Mouse (Mus musculus) midbrain, embryonic 16.5 days (tissue): Measurements from ENCODE around the gene Tex19.1. TPM values are rescaled to one million over a fixed set of nuclear protein-coding genes. Genes with fewer than 3 reads are reported as not detected.

Experiments
- ATAC-seq: fragments of 200-750 bp; cut with Nextera tagmentation; 2 replicates; pipeline ENCODE4 v1.8.0; 2017; ENCODE audit warnings: moderate TSS enrichment
- H3K27ac ChIP-seq: fragments of 300-500 bp; sonication (generic); 2 replicates; pipeline ENCODE4 v1.5.1; 2014; ENCODE audit warnings: mild to moderate bottlenecking, low read length, mixed read lengths
- H3K27me3 ChIP-seq: fragments of 300-500 bp; sonication (generic); 2 replicates; pipeline ENCODE4 v1.6.1; 2014; ENCODE audit warnings: low read depth, low read length, mixed read lengths; ENCODE audit not compliant: control insufficient read depth, insufficient read depth
- H3K36me3 ChIP-seq: fragments of 300-500 bp; sonication (generic); 2 replicates; pipeline ENCODE4 v1.6.1; 2014; ENCODE audit warnings: mild to moderate bottlenecking, low read length, moderate library complexity, mixed read lengths; ENCODE audit not compliant: control insufficient read depth, insufficient read depth
- H3K4me1 ChIP-seq: fragments of 300-500 bp; sonication (generic); 2 replicates; pipeline ENCODE4 v1.6.1; 2014; ENCODE audit warnings: mild to moderate bottlenecking, low read length, mixed read lengths; ENCODE audit not compliant: control insufficient read depth, insufficient read depth
- H3K4me2 ChIP-seq: fragments of 300-500 bp; sonication (generic); 2 replicates; pipeline ENCODE4 v1.6.1; 2014; ENCODE audit warnings: mild to moderate bottlenecking, low read length, mixed read lengths
- H3K4me3 ChIP-seq: fragments of 300-500 bp; sonication (generic); 2 replicates; pipeline ENCODE4 v1.5.1; 2014; ENCODE audit warnings: low read depth, mild to moderate bottlenecking, low read length, moderate library complexity, mixed read lengths
- H3K9ac ChIP-seq: fragments of 300-500 bp; sonication (generic); 2 replicates; pipeline ENCODE4 v1.6.1; 2014; ENCODE audit warnings: low read depth, low read length, mixed read lengths
- H3K9me3 ChIP-seq: fragments of 300-500 bp; sonication (generic); replicated peaks from 2 replicates; pipeline ENCODE4 v1.6.1; 2014; ENCODE audit warnings: mild to moderate bottlenecking, low read length, mixed read lengths; ENCODE audit not compliant: control insufficient read depth, poor library complexity, severe bottlenecking
- WGBS: fragments of 180-500 bp; shearing (Covaris S2); extraction: QIAGEN DNeasy Blood & Tissue Kit; methylation state at CpG from one replicate; pipeline ENCODE4 v1.1.7; 2014; 5-methylcytosine and 5-hydroxymethylcytosine counted together
- polyA plus RNA-seq: library from polyadenylated mRNA; unstranded; fragments of >200 nt; fragmentation: Nextera tagmentation; extraction: Ambion mirVana; gene quantifications from 2 replicates; pipeline ENCODE4 v1.2.1, GENCODE M21; 2015

The Tex19.1 gene
- polyA plus RNA-seq, 1 experiment from 2014 or later, result not detected

DNA sequence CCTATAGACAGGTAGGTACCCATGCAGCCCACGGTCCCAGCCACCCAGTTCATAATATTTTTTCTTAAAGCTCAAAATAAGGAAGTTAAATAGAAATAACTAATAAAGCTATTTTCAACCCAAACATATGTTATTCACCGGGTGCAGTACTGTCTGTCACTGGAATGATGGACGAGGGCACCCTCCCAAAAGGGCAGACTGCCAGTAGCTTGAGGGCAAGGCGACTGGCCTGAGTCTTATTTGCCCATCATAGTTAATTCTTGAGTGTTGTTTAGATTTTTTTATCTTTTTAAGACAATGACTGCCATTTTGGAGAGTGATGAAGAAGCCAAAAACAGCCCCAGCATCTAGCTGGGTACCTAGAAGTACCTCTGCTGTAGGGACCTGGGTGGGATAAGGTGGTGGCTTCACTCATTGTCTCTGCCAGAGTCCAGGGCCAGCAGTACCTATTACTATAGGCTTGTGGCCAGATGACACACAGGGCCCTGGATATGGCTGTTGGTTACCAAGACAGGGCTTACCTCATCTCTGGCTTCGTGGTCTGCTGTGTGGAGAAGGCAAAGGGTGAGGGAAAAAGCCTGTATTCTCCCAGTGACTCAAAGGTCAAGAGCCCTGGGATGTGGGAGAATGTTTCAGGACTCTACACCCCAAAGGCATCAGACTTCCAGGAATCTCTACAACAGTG lies 33.7 kb upstream of the Tex19.1 start:
- ATAC-seq, result no peak
- no peak overlapping the region for H3K27ac ChIP-seq
- no peak overlapping the region for H3K9ac ChIP-seq
- H3K27me3 ChIP-seq, result no peaks in the 10 kb centered on the region
- WGBS, result 85% methylated on average over 5 of the region's 5 CpGs
- H3K4me3 ChIP-seq, result no peak overlapping the region
- H3K36me3 ChIP-seq, result no peaks in the 10 kb centered on the region
- no peak overlapping the region for H3K4me2 ChIP-seq
- no peaks in the 10 kb centered on the region for H3K4me1 ChIP-seq
- H3K9me3 ChIP-seq, result no peaks in the 10 kb centered on the region

DNA sequence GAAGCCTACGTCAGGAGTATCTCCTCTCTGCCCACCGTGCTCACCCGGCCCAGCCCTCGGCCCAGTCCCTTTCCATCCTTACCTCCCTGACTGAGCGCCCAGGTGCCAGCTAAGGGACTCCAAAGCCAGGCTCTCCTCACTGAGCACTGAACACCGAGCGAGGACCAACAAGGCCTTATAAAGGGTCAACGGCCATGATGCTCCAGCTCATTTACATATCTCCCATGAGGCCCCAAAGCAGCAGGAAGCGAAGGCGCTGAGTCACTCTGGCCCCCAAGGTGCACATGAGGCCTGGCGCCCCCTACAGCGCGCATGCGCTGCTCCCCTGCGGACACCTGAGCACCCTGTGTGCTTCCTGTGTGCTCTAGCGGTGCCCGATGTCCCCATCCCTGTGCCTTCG lies 27.8 kb upstream of the Tex19.1 start:
- Histone ChIP-seq H3K27ac (no peak overlapping the region), H3K27me3 (no peaks in the 10 kb centered on the region), H3K4me2 (no peak overlapping the region), H3K4me3 (no peak overlapping the region), H3K9ac (no peak overlapping the region), H3K4me1 (no peaks in the 10 kb centered on the region), H3K36me3 (no peaks in the 10 kb centered on the region), H3K9me3 (no peaks in the 10 kb centered on the region)
- no peak for ATAC-seq
- WGBS, result 92% methylated on average over 18 of the region's 18 CpGs

DNA sequence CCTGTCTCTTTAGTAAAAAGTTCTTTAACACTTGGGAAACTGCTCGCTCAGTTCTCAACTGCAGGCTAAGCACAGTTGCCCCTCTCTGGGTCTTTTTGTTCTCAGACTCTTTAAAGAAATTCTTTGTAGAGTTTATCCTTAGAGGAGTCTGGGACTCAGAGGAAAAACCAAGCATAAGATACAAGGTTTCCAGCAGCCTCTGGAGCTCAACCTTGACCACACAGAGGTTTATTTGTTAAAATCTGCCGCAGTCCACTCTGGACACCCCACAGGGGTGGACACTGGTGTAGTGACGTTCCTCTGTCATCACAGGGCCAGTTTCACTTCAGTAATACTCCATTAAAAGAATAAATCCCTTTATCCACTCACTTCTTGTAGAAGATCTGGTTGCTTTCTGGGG lies 27.4 kb upstream of the Tex19.1 start, which contains the start of gene Tex19.2:
TSS of gene Tex19.2 (minus strand) at position 101 of the 400 bp plus-strand sequence.
- ATAC-seq, result no peak
- Histone ChIP-seq H3K4me3 (no peak within 1 kb of the TSS), H3K27me3 (no peaks in the 10 kb centered on the region), H3K9me3 (no peaks in the 10 kb centered on the region), H3K4me2 (no peak within 1 kb of the TSS), H3K27ac (no peak within 1 kb of the TSS), H3K4me1 (no peaks in the 10 kb centered on the region), H3K36me3 (no peaks in the 10 kb centered on the region), H3K9ac (no peak within 1 kb of the TSS)
- 57% methylated on average over 3 of the region's 3 CpGs for WGBS

DNA sequence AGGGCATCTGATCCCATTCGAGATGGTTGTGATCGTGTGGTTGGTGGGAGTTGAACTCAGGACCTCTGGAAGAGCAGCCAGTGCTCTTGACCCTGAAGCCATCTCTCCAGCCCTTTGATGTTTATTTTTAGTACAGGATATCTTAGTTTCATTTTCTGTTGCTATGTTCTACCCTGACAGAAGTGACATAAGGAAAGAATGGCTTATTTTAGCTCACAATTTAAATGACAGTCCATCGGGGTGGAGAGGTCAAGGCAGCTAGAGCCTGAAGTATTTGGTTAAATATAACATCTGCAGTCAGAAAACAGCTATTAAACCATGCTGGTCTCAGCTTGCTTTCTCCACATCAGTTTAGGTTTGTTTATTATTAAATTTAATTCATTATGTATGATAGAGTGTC lies 24.8 kb upstream of the Tex19.1 start:
- Histone ChIP-seq H3K4me2 (no peak overlapping the region), H3K4me3 (no peak overlapping the region), H3K4me1 (no peaks in the 10 kb centered on the region), H3K9ac (no peak overlapping the region), H3K27ac (no peak overlapping the region), H3K36me3 (no peaks in the 10 kb centered on the region), H3K9me3 (no peaks in the 10 kb centered on the region), H3K27me3 (no peaks in the 10 kb centered on the region)
- WGBS, result 77% methylated on average over 3 of the region's 3 CpGs
- ATAC-seq, result no peak

DNA sequence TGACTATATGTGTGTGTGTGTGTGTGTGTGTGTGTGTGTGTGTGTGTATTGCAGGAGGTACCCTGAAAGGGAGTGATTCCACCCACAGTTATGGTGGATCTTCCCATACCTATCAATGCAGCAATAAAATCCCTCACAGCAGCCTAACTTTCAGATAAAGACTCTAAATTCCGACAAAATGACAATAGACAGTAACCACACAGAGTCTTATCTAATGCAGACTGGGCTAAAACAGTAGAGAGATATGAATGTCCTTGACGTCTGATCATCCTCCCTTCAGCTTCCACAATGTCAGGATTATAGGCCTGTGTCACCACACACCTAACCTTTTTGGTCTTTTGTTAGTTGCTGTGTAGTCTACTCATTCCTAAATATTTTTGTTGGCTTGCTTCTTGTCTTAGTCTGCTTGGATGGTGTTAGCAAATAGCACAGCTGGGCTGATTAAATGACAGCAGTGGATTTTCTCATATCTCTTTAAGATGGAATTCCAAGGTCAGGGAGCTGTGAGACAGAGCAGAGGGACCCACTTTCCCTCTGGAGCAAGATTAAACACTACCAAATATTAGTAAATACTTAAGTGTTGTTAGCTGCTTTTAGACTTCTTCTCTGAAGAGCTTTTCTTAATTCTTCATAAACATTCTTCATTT lies 23.8 kb upstream of the Tex19.1 start:
- no peak overlapping the region for H3K4me2 ChIP-seq
- no peaks in the 10 kb centered on the region for H3K4me1 ChIP-seq
- 76% methylated on average over 2 of the region's 2 CpGs for WGBS
- no peaks in the 10 kb centered on the region for H3K9me3 ChIP-seq
- no peak overlapping the region for H3K27ac ChIP-seq
- no peaks in the 10 kb centered on the region for H3K27me3 ChIP-seq
- no peak for ATAC-seq
- no peak overlapping the region for H3K9ac ChIP-seq
- no peaks in the 10 kb centered on the region for H3K36me3 ChIP-seq
- H3K4me3 ChIP-seq, result no peak overlapping the region

DNA sequence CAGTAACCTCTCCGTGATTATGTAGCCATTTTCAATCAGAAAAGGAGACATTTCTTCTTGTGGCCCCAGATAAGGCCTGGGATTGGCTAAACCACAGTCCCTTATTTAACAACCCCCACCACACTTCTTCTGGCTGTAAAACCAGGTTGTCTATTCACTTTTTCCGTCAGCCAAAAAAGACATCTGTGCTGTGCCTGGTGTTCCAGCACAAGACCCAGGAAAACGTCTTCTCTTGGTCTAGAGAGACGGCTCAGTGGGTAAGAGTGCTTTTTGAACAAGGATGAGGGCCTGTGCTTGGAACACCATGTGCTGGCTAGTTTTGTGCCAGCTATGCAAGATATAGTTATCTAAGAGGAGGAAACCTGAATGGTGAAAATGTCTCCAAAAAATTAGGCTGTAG lies 22.5 kb upstream of the Tex19.1 start:
- no peak overlapping the region for H3K4me2 ChIP-seq
- no peak overlapping the region for H3K4me3 ChIP-seq
- H3K27ac ChIP-seq, result no peak overlapping the region
- H3K9ac ChIP-seq, result no peak overlapping the region
- no peak for ATAC-seq
- 89% methylated on average over 4 of the region's 4 CpGs for WGBS
- no peaks in the 10 kb centered on the region for H3K4me1 ChIP-seq
- no peaks in the 10 kb centered on the region for H3K9me3 ChIP-seq
- H3K27me3 ChIP-seq, result no peaks in the 10 kb centered on the region
- no peaks in the 10 kb centered on the region for H3K36me3 ChIP-seq

DNA sequence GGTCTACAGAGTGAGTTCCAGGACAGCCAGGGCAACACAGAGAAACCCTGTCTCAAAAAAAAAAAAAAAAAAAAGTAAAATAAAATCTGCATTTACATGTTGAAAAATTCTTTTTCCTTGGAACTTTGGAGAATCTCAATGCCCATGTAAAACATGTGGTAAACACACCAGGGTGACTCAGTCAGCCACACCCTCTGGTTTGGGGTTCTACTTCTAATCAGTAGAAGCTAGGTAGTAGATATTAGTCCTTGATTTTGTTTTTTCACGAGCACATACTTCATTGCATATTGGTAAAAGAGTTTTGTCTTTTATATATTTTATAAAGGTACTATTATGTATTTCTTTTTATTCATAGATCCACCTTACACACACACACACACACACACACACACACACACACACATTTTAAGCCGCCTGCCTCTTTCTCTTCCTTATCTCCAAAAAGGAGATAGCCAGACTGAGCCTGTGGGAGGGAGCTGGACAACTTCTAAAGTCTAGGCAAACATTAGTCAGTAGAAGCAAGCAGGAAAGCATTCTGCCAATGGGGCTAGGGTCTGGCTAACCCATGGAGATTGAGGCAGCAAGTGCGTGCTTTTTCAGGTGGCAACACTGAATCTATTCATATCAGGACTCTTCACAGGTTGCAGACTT lies 20.3 kb upstream of the Tex19.1 start:
- no peak for ATAC-seq
- Histone ChIP-seq H3K4me1 (no peaks in the 10 kb centered on the region), H3K4me2 (no peak overlapping the region), H3K27me3 (no peaks in the 10 kb centered on the region), H3K9me3 (no peaks in the 10 kb centered on the region), H3K4me3 (no peak overlapping the region), H3K9ac (no peak overlapping the region), H3K36me3 (no peaks in the 10 kb centered on the region), H3K27ac (no peak overlapping the region)
- 88% methylated on average over 3 of the region's 3 CpGs for WGBS

DNA sequence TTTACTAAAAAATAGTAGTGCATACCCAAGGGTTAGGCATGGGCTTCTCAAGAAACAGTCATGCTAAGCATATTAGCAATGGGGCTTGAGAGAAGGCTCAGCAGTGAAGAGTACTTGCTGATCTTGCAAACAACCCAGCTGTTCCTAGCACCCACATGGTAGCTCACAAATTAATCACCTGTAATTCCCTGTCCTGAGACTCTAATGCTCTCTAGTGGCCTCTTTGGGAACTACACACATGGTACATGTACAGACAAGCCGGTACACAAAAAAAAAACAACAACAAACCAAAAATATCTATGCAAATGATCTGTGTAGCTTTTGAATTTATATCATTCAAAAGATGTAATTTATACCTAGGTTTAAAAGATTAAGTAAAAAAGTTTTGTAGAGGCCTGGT lies 19.5 kb upstream of the Tex19.1 start:
- Histone ChIP-seq H3K4me3 (no peak overlapping the region), H3K9me3 (no peaks in the 10 kb centered on the region), H3K36me3 (no peaks in the 10 kb centered on the region), H3K4me1 (no peaks in the 10 kb centered on the region), H3K9ac (no peak overlapping the region), H3K4me2 (no peak overlapping the region), H3K27me3 (no peaks in the 10 kb centered on the region), H3K27ac (no peak overlapping the region)
- 67% methylated on average over 1 of the region's 1 CpGs for WGBS
- ATAC-seq, result no peak

DNA sequence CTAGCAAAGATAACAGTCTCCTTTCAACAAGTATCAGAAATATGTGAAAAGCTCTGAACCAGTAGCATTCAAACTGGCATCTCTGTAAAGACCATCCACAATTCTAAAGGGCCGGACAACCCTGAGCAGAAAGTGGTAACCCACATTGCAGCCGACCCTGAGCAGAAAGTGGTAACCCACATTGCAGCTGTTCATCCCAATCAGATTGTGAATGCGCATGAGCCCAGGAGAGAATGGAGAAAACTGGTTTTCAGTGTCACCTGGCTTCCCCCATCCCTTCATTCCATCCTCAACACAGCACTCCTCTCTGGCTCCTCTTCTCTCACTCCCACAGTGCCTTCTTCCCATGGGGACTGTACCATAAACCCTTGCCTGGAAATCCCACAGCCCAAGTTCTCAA lies 18.5 kb upstream of the Tex19.1 start:
- Histone ChIP-seq H3K4me2 (no peak overlapping the region), H3K9me3 (no peaks in the 10 kb centered on the region), H3K4me3 (no peak overlapping the region), H3K36me3 (no peaks in the 10 kb centered on the region), H3K9ac (no peak overlapping the region), H3K27ac (no peak overlapping the region), H3K4me1 (no peaks in the 10 kb centered on the region), H3K27me3 (no peaks in the 10 kb centered on the region)
- ATAC-seq, result no peak
- WGBS, result 90% methylated on average over 3 of the region's 3 CpGs
